Mouse (Mus musculus): ENCODE measurements around the gene Fam214a.

DNA sequence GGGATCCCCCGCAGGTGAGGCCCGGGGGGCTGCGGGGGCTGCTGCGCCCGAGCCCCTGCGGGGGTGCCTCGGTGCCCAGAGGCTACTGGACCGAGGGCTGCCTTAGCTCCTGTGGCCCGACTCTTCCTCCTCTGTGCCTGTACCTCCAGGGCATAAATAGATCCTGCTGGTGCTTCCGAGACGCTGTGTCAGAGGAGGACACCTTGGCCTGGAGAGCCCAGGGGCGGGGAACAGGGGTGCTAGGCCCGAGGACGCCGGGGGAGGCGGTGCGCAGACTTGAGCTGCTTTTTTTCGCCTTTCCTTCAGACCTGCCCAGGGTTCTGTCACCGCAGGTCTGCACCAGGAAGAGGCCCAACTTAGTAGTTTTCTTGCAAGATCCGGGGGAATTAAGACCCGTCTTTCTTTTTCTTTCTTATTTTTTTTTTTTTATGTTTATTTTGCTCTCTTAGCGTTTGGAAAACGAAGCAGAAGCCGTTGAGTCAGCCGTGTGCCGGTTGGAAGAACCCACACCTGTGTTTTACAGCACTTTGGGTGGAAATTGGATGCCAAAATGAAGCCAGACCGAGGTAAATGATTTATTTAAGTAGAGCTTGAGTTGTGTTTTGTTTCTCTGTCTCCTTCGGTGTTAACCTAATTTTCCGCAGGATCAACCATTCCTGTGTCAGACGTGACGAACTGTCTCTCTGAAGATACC, 728 bp downstream of the Fam214a start:
- TF ChIP-seq POLR2A (IDR thresholded peaks at IDR 0.05; ENCODE audit: insufficient read depth, low read depth, low read length) (no peak), CTCF (IDR thresholded peaks at IDR 0.05; ENCODE audit: insufficient read depth, low read depth, low read length) (no peak; the same call in 1 of the 2 replicates)
